Mouse (Mus musculus) adrenal gland, postnatal 36 days (tissue): ENCODE data around the gene Foxd1. TPM values are rescaled to one million over a fixed set of nuclear protein-coding genes. Genes with fewer than 3 reads are reported as not detected.
A peak's percentile ranks its signal among the peaks of the same experiment; 100 is the strongest.

Experiments used
- DNase-seq, 2 experiments: peaks; one replicate each; pipeline ENCODE4 v3.0.0; 2021; ENCODE audit warnings: mixed read lengths in 1 of 2
- total RNA-seq, 2 experiments: library from RNA; stranded (reverse); gene quantifications; 2 replicates each; pipeline ENCODE4 v1.2.3; 2021

Gene Foxd1
- total RNA-seq, 2 experiments from 2014 or later, result 0.69 to 1.0 TPM

DNA sequence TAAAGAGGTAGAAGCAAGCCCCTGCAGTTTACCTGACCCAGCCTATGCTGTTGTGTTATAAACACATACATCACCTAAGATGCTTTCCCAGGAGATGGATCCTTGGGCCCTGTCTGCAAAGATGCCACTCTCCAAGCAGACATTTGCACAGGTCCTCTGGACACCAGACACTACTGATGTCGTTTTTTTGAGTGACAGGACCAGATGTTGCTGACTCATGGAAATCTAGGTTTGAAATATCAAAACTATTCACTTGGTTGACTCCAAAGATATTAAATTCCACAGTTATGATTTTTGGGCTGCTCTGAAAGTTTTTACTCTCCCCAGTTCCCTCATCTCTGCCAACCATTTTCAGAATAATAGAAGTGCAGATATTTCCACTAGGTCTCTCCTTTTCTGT lies 35.0 kb downstream of the Foxd1 start:
- no peak for DNase-seq

- DNase-seq, result no peak
Observed at GRCm38 (mm10) chr13:98390363-98390762, 36.3 kb downstream of the Foxd1 start.

GRCm38 (mm10) chr13:98390771-98391634 lies 37.0 kb downstream of the Foxd1 start:
- peak in 1 of 2 experiments; percentile 10 for DNase-seq

- DNase-seq, result no peak
Observed at GRCm38 (mm10) chr13:98391635-98391990, 37.6 kb downstream of the Foxd1 start.

DNA sequence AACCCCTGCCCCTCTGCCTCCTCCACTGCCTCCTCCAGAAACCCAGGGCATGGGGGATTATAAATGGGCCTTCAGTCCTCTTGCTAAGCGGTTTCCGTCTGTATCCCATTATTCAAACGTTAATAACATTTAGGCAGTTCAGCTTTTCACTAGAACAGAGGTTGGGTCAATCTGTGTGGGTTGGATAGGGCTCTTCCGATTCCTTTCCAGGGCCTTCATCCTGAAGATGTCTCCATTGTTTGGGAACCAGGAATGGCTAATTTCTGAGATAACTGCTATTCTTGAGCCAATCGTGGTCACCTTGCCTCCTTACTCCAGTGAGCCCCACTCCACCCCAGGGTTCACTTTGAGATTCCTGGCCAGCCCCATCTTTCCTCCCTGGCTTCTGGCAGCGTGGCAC lies 38.0 kb downstream of the Foxd1 start:
- no peak for DNase-seq

DNA sequence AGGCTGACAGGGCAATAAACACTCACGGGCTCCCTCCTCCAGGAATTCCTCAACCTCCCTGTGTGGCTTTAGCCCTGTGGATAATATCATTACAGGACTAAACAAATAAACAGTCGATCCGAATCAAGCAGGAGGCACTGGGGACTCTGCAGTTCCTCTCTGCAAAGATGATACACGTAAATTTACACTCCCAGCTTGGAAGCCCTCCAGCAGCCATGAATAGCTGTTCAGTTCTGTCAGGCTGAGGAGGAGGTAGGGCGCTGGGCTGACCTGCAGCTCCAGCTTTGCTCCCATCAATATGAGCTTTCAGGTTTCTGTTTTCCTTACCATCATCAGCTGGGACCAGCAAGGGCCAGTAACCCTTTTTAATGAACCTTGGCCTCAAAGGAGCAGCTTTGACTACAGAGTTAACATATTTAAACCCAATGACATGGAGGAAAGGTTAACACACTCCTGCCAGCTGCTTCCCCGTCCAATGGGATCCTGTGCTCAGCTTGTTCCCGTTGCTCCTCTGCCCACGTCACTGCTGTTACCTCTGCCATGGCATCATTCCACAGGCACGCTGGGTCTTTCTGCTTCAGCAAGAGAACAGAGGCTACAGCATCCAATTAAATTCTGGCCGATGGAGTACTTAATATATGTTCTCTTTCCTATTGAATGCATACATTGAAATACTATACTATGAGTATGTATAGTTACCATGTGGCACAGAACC lies 39.5 kb downstream of the Foxd1 start:
- no peak for DNase-seq

Other genes with a start within 250 kb of the Foxd1 start
- gene Arhgef28, start 147.8 kb upstream of the Foxd1 start, total RNA-seq, result 10 to 100 TPM; 13.7 to 19.4 TPM
- 10 to 100 TPM; 18.0 to 20.1 TPM for gene Utp15, start 91.2 kb upstream of the Foxd1 start, total RNA-seq
- gene Ankra2, start 91.2 kb upstream of the Foxd1 start, total RNA-seq, result 10 to 100 TPM; 21.5 to 25.0 TPM
- not detected for gene Gm21976, start 74.4 kb upstream of the Foxd1 start, total RNA-seq
- gene Btf3, start 37.2 kb upstream of the Foxd1 start, total RNA-seq, result 100 to 1,000 TPM; 378 to 399 TPM
- under 1 TPM in 1 of 2 experiments, not detected in 1; 0.79 TPM for gene Gm10320, start 137.8 kb downstream of the Foxd1 start, total RNA-seq